Mouse (Mus musculus) liver, adult 2 months (tissue): ENCODE data around the gene Gm10188.

Experiments used
- CTCF ChIP-seq: fragments of 200-500 bp; IDR thresholded peaks from 2 replicates; pipeline ENCODE4 v1.5.1; 2011; ENCODE audit warnings: low read depth, low read length, control low read depth
- POLR2A ChIP-seq: fragments of 200-500 bp; IDR thresholded peaks from 2 replicates; pipeline ENCODE4 v1.6.1; 2011; ENCODE audit warnings: low read length, control low read depth; ENCODE audit not compliant: insufficient read depth; ENCODE audit errors: extremely low read depth

GRCm38 (mm10) chr1:132210922-132211321 lies 18.6 kb downstream of the Gm10188 start:
- no peak for TF ChIP-seq POLR2A
- TF ChIP-seq CTCF, result peak; percentile 66
